Mouse (Mus musculus): Measurements from ENCODE around the gene Rhot2. TPM values are rescaled to one million over a fixed set of nuclear protein-coding genes. Genes with fewer than 3 reads are reported as not detected.

Gene Rhot2
- total RNA-seq, 1 experiment = 36.8 TPM

- H3K4me3 ChIP-seq (ENCODE audit: insufficient read depth in 1 of 2, low read depth in 1 of 2, low read length in 2 of 2, poor library complexity in 1 of 2, severe bottlenecking in 1 of 2) = no peak overlapping the region
- peaks cover 3 to 10% of the 10 kb centered on the region in 2 experiments; a peak in 2 of 4 replicates for H3K4me1 ChIP-seq (ENCODE audit: control insufficient read depth in 2 of 2, insufficient read depth in 2 of 2, low read length in 2 of 2, poor library complexity in 1 of 2)
- peaks cover 4% of the 10 kb centered on the region; the same call in 1 of the 2 replicates for H3K36me3 ChIP-seq (ENCODE audit: control insufficient read depth, insufficient read depth, low read length, poor library complexity, severe bottlenecking)
- no peak for DNase-seq (ENCODE audit: low read depth, low spot score)
- no peak overlapping the region for H3K9ac ChIP-seq (ENCODE audit: insufficient read depth, low read depth, low read length, poor library complexity, severe bottlenecking)
- in situ Hi-C loops (cut with MboI; ENCODE audit: low sequenced_read_pairs in 2 of 2, unreplicated experiment in 2 of 2) = no loop called here
- TF ChIP-seq MAFK (IDR thresholded peaks at IDR 0.05; ENCODE audit: insufficient read depth, low read depth, low read length) = no peak
- no peak for TF ChIP-seq ZC3H11A (IDR thresholded peaks at IDR 0.05; ENCODE audit: borderline replicate concordance, low read depth, low read length)
- no peak for TF ChIP-seq HCFC1 (IDR thresholded peaks at IDR 0.05; ENCODE audit: borderline replicate concordance, insufficient read depth, low read length)
- no peak for TF ChIP-seq CHD2 (IDR thresholded peaks at IDR 0.05; ENCODE audit: low read depth, low read length)
- no peak for TF ChIP-seq ZNF384 (IDR thresholded peaks at IDR 0.05; ENCODE audit: low read depth, low read length)
- no peak overlapping the region for H3K27ac ChIP-seq (ENCODE audit: insufficient read depth, low read depth, low read length, poor library complexity, severe bottlenecking)
- H3K9me3 ChIP-seq (ENCODE audit: control insufficient read depth, insufficient read depth, low read depth, low read length) = no peaks in the 10 kb centered on the region
Measured at GRCm38 (mm10) chr17:25794197-25794596, 50.5 kb downstream of the Rhot2 start.

- in situ Hi-C loops (cut with MboI; ENCODE audit: low sequenced_read_pairs in 2 of 2, unreplicated experiment in 2 of 2) = no loop called here
- H3K4me1 ChIP-seq (ENCODE audit: control insufficient read depth in 2 of 2, insufficient read depth in 2 of 2, low read length in 2 of 2, poor library complexity in 1 of 2) = peaks cover 2 to 10% of the 10 kb centered on the region in 2 experiments; a peak in 2 of 4 replicates
Measured at GRCm38 (mm10) chr17:25792615-25793014, 52.0 kb downstream of the Rhot2 start, which contains the start of gene Fam173a. Gene Fam173a (minus strand): TSS chr17:25792901.

GRCm38 (mm10) chr17:25791843-25792527, 52.7 kb downstream of the Rhot2 start:
- Histone ChIP-seq H3K4me1 (ENCODE audit: control insufficient read depth in 2 of 2, insufficient read depth in 2 of 2, low read length in 2 of 2, poor library complexity in 1 of 2) (peaks cover 0 to 10% of the 10 kb centered on the region in 2 experiments; a peak in 1 of 4 replicates), H3K36me3 (ENCODE audit: control insufficient read depth, insufficient read depth, low read length, poor library complexity, severe bottlenecking) (peaks cover 4% of the 10 kb centered on the region; the same call in 1 of the 2 replicates)
- TF ChIP-seq ZNF384 (IDR thresholded peaks at IDR 0.05; ENCODE audit: low read depth, low read length) (no peak), CHD2 (IDR thresholded peaks at IDR 0.05; ENCODE audit: low read depth, low read length) (peak; percentile 50; the same call in 1 of the 2 replicates), HCFC1 (IDR thresholded peaks at IDR 0.05; ENCODE audit: borderline replicate concordance, insufficient read depth, low read length) (peak; percentile 84)

More at GRCm38 (mm10) chr17:25792615-25793014, 52.0 kb downstream of the Rhot2 start, which contains the start of gene Fam173a:
- peaks cover 4% of the 10 kb centered on the region; the same call in 1 of the 2 replicates for H3K36me3 ChIP-seq (ENCODE audit: control insufficient read depth, insufficient read depth, low read length, poor library complexity, severe bottlenecking)
- no peak for DNase-seq (ENCODE audit: low read depth, low spot score)
- H3K9me3 ChIP-seq (ENCODE audit: control insufficient read depth, insufficient read depth, low read depth, low read length) = no peaks in the 10 kb centered on the region
- H3K27ac ChIP-seq (ENCODE audit: insufficient read depth, low read depth, low read length, poor library complexity, severe bottlenecking) = no peak within 1 kb of the TSS
- H3K4me3 ChIP-seq (ENCODE audit: insufficient read depth in 1 of 2, low read depth in 1 of 2, low read length in 2 of 2, poor library complexity in 1 of 2, severe bottlenecking in 1 of 2) = peak within 1 kb of the TSS; percentile 72 to 88
- TF ChIP-seq MAFK (IDR thresholded peaks at IDR 0.05; ENCODE audit: insufficient read depth, low read depth, low read length) = no peak
- no peak for TF ChIP-seq HCFC1 (IDR thresholded peaks at IDR 0.05; ENCODE audit: borderline replicate concordance, insufficient read depth, low read length)
- TF ChIP-seq ZNF384 (IDR thresholded peaks at IDR 0.05; ENCODE audit: low read depth, low read length) = no peak
- no peak for TF ChIP-seq CHD2 (IDR thresholded peaks at IDR 0.05; ENCODE audit: low read depth, low read length)
- TF ChIP-seq ZC3H11A (IDR thresholded peaks at IDR 0.05; ENCODE audit: borderline replicate concordance, low read depth, low read length) = no peak
- H3K9ac ChIP-seq (ENCODE audit: insufficient read depth, low read depth, low read length, poor library complexity, severe bottlenecking) = peak within 1 kb of the TSS; percentile 74

GRCm38 (mm10) chr17:25791320-25791842, 53.3 kb downstream of the Rhot2 start:
- peaks cover 4% of the 10 kb centered on the region; the same call in 1 of the 2 replicates for H3K36me3 ChIP-seq (ENCODE audit: control insufficient read depth, insufficient read depth, low read length, poor library complexity, severe bottlenecking)
- no peaks in the 10 kb centered on the region for H3K9me3 ChIP-seq (ENCODE audit: control insufficient read depth, insufficient read depth, low read depth, low read length)
- no peak overlapping the region for H3K27ac ChIP-seq (ENCODE audit: insufficient read depth, low read depth, low read length, poor library complexity, severe bottlenecking)
- no peak for TF ChIP-seq CHD2 (IDR thresholded peaks at IDR 0.05; ENCODE audit: low read depth, low read length)
- no peak for TF ChIP-seq ZC3H11A (IDR thresholded peaks at IDR 0.05; ENCODE audit: borderline replicate concordance, low read depth, low read length)
- H3K4me1 ChIP-seq (ENCODE audit: control insufficient read depth in 2 of 2, insufficient read depth in 2 of 2, low read length in 2 of 2, poor library complexity in 1 of 2) = peaks cover 0 to 10% of the 10 kb centered on the region in 2 experiments; a peak in 1 of 4 replicates
- H3K4me3 ChIP-seq (ENCODE audit: insufficient read depth in 1 of 2, low read depth in 1 of 2, low read length in 2 of 2, poor library complexity in 1 of 2, severe bottlenecking in 1 of 2) = peak overlapping the region; percentile 72 to 88
- in situ Hi-C loops (cut with MboI; ENCODE audit: low sequenced_read_pairs in 2 of 2, unreplicated experiment in 2 of 2) = no loop called here
- peak overlapping the region; percentile 74 for H3K9ac ChIP-seq (ENCODE audit: insufficient read depth, low read depth, low read length, poor library complexity, severe bottlenecking)
- DNase-seq (ENCODE audit: low read depth, low spot score) = no peak

More at GRCm38 (mm10) chr17:25791843-25792527, 52.7 kb downstream of the Rhot2 start:
- in situ Hi-C loops (cut with MboI; ENCODE audit: low sequenced_read_pairs in 2 of 2, unreplicated experiment in 2 of 2) = no loop called here
- H3K4me3 ChIP-seq (ENCODE audit: insufficient read depth in 1 of 2, low read depth in 1 of 2, low read length in 2 of 2, poor library complexity in 1 of 2, severe bottlenecking in 1 of 2) = peak overlapping the region; percentile 72 to 88
- H3K27ac ChIP-seq (ENCODE audit: insufficient read depth, low read depth, low read length, poor library complexity, severe bottlenecking) = no peak overlapping the region
- H3K9me3 ChIP-seq (ENCODE audit: control insufficient read depth, insufficient read depth, low read depth, low read length) = no peaks in the 10 kb centered on the region
- peak overlapping the region; percentile 74 for H3K9ac ChIP-seq (ENCODE audit: insufficient read depth, low read depth, low read length, poor library complexity, severe bottlenecking)
- no peak for DNase-seq (ENCODE audit: low read depth, low spot score)

Other genes starting within 250 kb of the Rhot2 start
- gene Gng13, start 127.7 kb downstream of the Rhot2 start, total RNA-seq (2012; rRNA removed) = 9.9 and 14.5 TPM in 2 replicates
- 102 and 151 TPM in 2 replicates for gene Chtf18, start 117.4 kb downstream of the Rhot2 start, total RNA-seq (2012; rRNA removed)
- gene Rpusd1, start 117.2 kb downstream of the Rhot2 start, total RNA-seq (2012; rRNA removed) = 7.6 and 8.7 TPM in 2 replicates
- gene Mslnl, start 108.8 kb downstream of the Rhot2 start, total RNA-seq (2012; rRNA removed) = 0.27 and 0.58 TPM in 2 replicates
- 7.5 and 16.0 TPM in 2 replicates for gene Msln, start 90.5 kb downstream of the Rhot2 start, total RNA-seq (2012; rRNA removed)
- gene Narfl, start 71.1 kb downstream of the Rhot2 start, total RNA-seq (2012; rRNA removed) = 27.0 and 32.7 TPM in 2 replicates
- 14.5 and 29.5 TPM in 2 replicates for gene Haghl, start 59.2 kb downstream of the Rhot2 start, total RNA-seq (2012; rRNA removed)
- gene Ccdc78, start 58.3 kb downstream of the Rhot2 start, total RNA-seq (2012; rRNA removed) = 0.22 and 0.26 TPM in 2 replicates
- 32.8 and 60.6 TPM in 2 replicates for gene Fam173a, start 52.0 kb downstream of the Rhot2 start, total RNA-seq (2012; rRNA removed)
- not detected in 2 replicates for gene AC134908.4, start 49.2 kb downstream of the Rhot2 start, total RNA-seq (2012; rRNA removed)
- 46.1 and 62.7 TPM in 2 replicates for gene Metrn, start 47.7 kb downstream of the Rhot2 start, total RNA-seq (2012; rRNA removed)
- 1.7 TPM in 2 replicates for gene Fbxl16, start 35.8 kb downstream of the Rhot2 start, total RNA-seq (2012; rRNA removed)
- gene Wdr24, start 21.2 kb downstream of the Rhot2 start, total RNA-seq (2012; rRNA removed) = 28.6 and 43.4 TPM in 2 replicates
- gene Jmjd8, start 16.0 kb downstream of the Rhot2 start, total RNA-seq (2012; rRNA removed) = 25.1 and 46.4 TPM in 2 replicates
- 161 and 176 TPM in 2 replicates for gene Stub1, start 11.4 kb downstream of the Rhot2 start, total RNA-seq (2012; rRNA removed)
- 1.1 and 2.6 TPM in 2 replicates for gene Rhbdl1, start 7.6 kb downstream of the Rhot2 start, total RNA-seq (2012; rRNA removed)
- 2.0 and 2.7 TPM in 2 replicates for gene Gm20683, start 3.1 kb downstream of the Rhot2 start, total RNA-seq (2012; rRNA removed)
- gene Wdr90, start 16.6 kb upstream of the Rhot2 start, total RNA-seq (2012; rRNA removed) = 24.7 and 50.5 TPM in 2 replicates
- gene Mcrip2, start 23.9 kb upstream of the Rhot2 start, total RNA-seq (2012; rRNA removed) = 12.3 and 12.6 TPM in 2 replicates
- gene Mettl26, start 30.2 kb upstream of the Rhot2 start, total RNA-seq (2012; rRNA removed) = 26.5 and 26.6 TPM in 2 replicates
- 3.3 TPM in 2 replicates for gene Wfikkn1, start 36.0 kb upstream of the Rhot2 start, total RNA-seq (2012; rRNA removed)
- gene Rab40c, start 74.9 kb upstream of the Rhot2 start, total RNA-seq (2012; rRNA removed) = 14.6 and 15.7 TPM in 2 replicates
- gene Pigq, start 100.1 kb upstream of the Rhot2 start, total RNA-seq (2012; rRNA removed) = 44.4 and 56.9 TPM in 2 replicates
- 0.16 and 0.18 TPM in 2 replicates for gene Nhlrc4, start 100.1 kb upstream of the Rhot2 start, total RNA-seq (2012; rRNA removed)
- gene A930017K11Rik, start 107.7 kb upstream of the Rhot2 start, total RNA-seq (2012; rRNA removed) = not detected in 2 replicates
- gene Capn15, start 140.9 kb upstream of the Rhot2 start, total RNA-seq (2012; rRNA removed) = 18.0 and 19.0 TPM in 2 replicates
- 9.4 and 11.2 TPM in 2 replicates for gene Rab11fip3, start 224.7 kb upstream of the Rhot2 start, total RNA-seq (2012; rRNA removed)
- gene Decr2, start 245.5 kb upstream of the Rhot2 start, total RNA-seq (2012; rRNA removed) = 12.6 and 15.2 TPM in 2 replicates

Measured in ES-E14 (cell line).